Mouse (Mus musculus) ovary, postnatal 10 days (tissue): ENCODE measurements around the gene Vmn1r184.
"Not testable (repeated sequence)": the region's sequence is repeated elsewhere in the genome, so short reads cannot be mapped to it uniquely, and the experiment has no call there.

Experiments used
- DNase-seq: peaks from one replicate; pipeline ENCODE4 v3.0.0; 2022; ENCODE audit warnings: low spot score

The Vmn1r184 gene

GRCm38 (mm10) chr7:26260034-26260433, at the start of gene Vmn1r184:
Gene Vmn1r184 (plus strand): TSS chr7:26260334.
- not testable (repeated sequence) for DNase-seq

- DNase-seq: not testable (repeated sequence)
These were observed 43.5 kb downstream of the Vmn1r184 start for GRCm38 (mm10) chr7:26303429-26304166.

- DNase-seq: not testable (repeated sequence)
These were observed 46.8 kb downstream of the Vmn1r184 start, which contains the start of gene Cyp2a4 for GRCm38 (mm10) chr7:26306926-26307325. Gene Cyp2a4 (plus strand): TSS chr7:26307169.

- DNase-seq: not testable (repeated sequence)
These were observed 51.7 kb downstream of the Vmn1r184 start for GRCm38 (mm10) chr7:26311786-26312185.

GRCm38 (mm10) chr7:26315194-26315593, 55.1 kb downstream of the Vmn1r184 start:
- not testable (repeated sequence) for DNase-seq

GRCm38 (mm10) chr7:26315809-26316208, 55.7 kb downstream of the Vmn1r184 start:
- DNase-seq: not testable (repeated sequence)
